Mouse (Mus musculus) midbrain, embryonic 13.5 days (tissue): Measurements from ENCODE around the gene Gm17267. TPM values are rescaled to one million over a fixed set of nuclear protein-coding genes. Genes with fewer than 3 reads are reported as not detected.
"Not testable (repeated sequence)": the region's sequence is repeated elsewhere in the genome, so short reads cannot be mapped to it uniquely, and the experiment has no call there.

Source experiments
- ATAC-seq: fragments of 200-750 bp; cut with Nextera tagmentation; 2 replicates; pipeline ENCODE4 v1.8.0; 2017; ENCODE audit warnings: mild to moderate bottlenecking, moderate TSS enrichment, moderate library complexity
- H3K27ac ChIP-seq: fragments of 300-500 bp; sonication (generic); 2 replicates; pipeline ENCODE4 v1.5.1; 2015; ENCODE audit warnings: inconsistent platforms, mild to moderate bottlenecking, moderate library complexity
- H3K27me3 ChIP-seq: fragments of 300-500 bp; sonication (generic); 2 replicates; pipeline ENCODE4 v1.6.1; 2015; ENCODE audit warnings: mild to moderate bottlenecking, inconsistent platforms
- H3K36me3 ChIP-seq: fragments of 300-500 bp; sonication (generic); 2 replicates; pipeline ENCODE4 v1.6.1; 2015; ENCODE audit warnings: mild to moderate bottlenecking, inconsistent platforms
- H3K4me1 ChIP-seq: fragments of 300-500 bp; sonication (generic); replicated peaks from 2 replicates; pipeline ENCODE4 v1.6.1; 2015; ENCODE audit warnings: inconsistent platforms
- H3K4me2 ChIP-seq: fragments of 300-500 bp; sonication (generic); replicated peaks from 2 replicates; pipeline ENCODE4 v1.6.1; 2015; ENCODE audit warnings: moderate library complexity, mild to moderate bottlenecking, inconsistent platforms
- H3K4me3 ChIP-seq: fragments of 300-500 bp; sonication (generic); replicated peaks from 2 replicates; pipeline ENCODE4 v1.5.1; 2015; ENCODE audit warnings: mild to moderate bottlenecking, inconsistent platforms
- H3K9ac ChIP-seq: fragments of 300-500 bp; sonication (generic); replicated peaks from 2 replicates; pipeline ENCODE4 v1.6.1; 2015; ENCODE audit warnings: mild to moderate bottlenecking, inconsistent platforms
- H3K9me3 ChIP-seq: fragments of 300-500 bp; sonication (generic); 2 replicates; pipeline ENCODE4 v1.6.1; 2016; ENCODE audit warnings: mild to moderate bottlenecking, inconsistent platforms
- WGBS: fragments of 180-500 bp; shearing (Covaris S2); methylation state at CpG from one replicate; pipeline ENCODE4 v1.1.7; 2015; 5-methylcytosine and 5-hydroxymethylcytosine counted together
- polyA plus RNA-seq: library from polyadenylated mRNA; unstranded; fragments of >200 nt; fragmentation: Nextera tagmentation; extraction: Ambion mirVana; gene quantifications from 2 replicates; pipeline ENCODE4 v1.2.1, GENCODE M21; 2015

Gm17267 gene
- polyA plus RNA-seq = not detected in 2 replicates

DNA sequence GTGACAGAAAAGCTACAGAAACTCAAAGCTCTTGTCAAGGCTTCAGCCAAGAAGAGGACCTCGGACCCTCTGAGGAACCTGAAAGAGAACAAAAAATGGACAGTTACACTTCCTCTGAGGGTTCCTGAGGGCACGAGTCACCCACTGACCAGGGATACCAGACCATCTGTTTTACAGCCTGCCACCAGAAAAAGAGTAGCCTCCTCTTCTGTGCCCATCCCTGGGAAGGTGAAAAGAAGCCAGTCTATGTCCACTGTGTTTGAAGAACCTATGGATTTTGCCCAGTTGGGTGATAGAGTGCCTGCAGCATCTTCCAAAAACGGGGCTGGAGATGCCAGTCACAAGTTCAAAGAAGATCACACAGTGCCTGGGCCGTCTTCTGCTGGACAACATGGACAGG lies at the start of gene Gm17267:
Gm17267 (plus strand) TSS at position 301 of the 400 bp plus-strand sequence.
- not testable (repeated sequence) for H3K4me2 ChIP-seq, H3K4me3 ChIP-seq, H3K27ac ChIP-seq, H3K4me1 ChIP-seq, H3K9me3 ChIP-seq, H3K9ac ChIP-seq, H3K36me3 ChIP-seq, ATAC-seq, H3K27me3 ChIP-seq
- WGBS = no CpG with 5 or more reads among the region's 4 CpGs
